In the genomic region with DNA sequence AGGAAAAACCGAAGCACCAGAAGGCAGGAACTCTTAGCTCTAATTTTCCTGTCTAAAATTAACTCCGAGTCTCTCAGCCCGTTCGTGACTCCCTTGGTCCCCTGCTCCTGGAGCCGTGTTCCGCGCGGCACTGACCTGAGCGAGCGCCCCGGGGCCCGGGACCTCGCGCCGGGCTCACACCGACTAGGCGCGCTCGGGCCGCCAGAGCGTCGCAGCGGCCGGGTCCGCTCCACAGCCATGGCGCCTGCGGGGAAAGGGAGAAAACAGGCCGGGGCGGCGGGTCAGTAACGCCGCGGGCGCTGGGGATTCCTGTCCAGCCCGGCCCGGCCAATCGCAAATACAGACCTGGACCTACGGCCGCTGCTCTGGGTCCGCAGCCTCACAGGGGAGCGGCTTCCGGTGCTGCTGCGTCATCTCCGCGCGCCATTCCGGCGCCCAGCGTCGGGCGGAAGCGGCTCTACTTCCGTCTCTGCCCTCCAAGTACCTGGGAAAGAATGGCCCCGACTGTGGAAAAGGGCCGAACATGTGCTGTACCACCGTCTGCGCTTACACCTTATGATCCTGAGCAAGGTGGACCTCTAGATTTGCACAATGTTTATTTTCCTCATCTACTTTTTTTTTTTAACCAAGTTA, we compare ENCODE assay signal across 8 mouse cellular contexts. TPM values are rescaled to one million over a fixed set of nuclear protein-coding genes. Genes with fewer than 3 reads are reported as not detected.
DNase-seq lines count a peak whose midpoint lies in the region; ATAC-seq and TF ChIP-seq lines count a peak whose summit lies in the region.

A gene (minus strand): TSS at position 485 of the 633 bp plus-strand sequence.

- H3K9ac ChIP-seq in embryonic facial prominence, embryonic 15.5 days, result peak within 1 kb of the TSS; percentile 98
- H3K9ac ChIP-seq in kidney, embryonic 14.5 days (ENCODE audit: low read depth, low read length), result peak within 1 kb of the TSS; percentile 98
- H3K9ac ChIP-seq in limb, embryonic 15.5 days, result peak within 1 kb of the TSS; percentile 99

- no peaks in the 10 kb centered on the region for H3K27me3 ChIP-seq in embryonic facial prominence, embryonic 15.5 days
- no peaks in the 10 kb centered on the region for H3K27me3 ChIP-seq in kidney, embryonic 14.5 days (ENCODE audit: control insufficient read depth, insufficient read depth, low read length)
- H3K27me3 ChIP-seq in limb, embryonic 15.5 days, result no peaks in the 10 kb centered on the region

- no peak for TF ChIP-seq CTCF in bone marrow, adult 2 months (IDR thresholded peaks at IDR 0.05; ENCODE audit: control insufficient read depth, insufficient read depth, low read length)

- H3K9me3 ChIP-seq in embryonic facial prominence, embryonic 15.5 days (replicated peaks), result no peaks in the 10 kb centered on the region
- no peaks in the 10 kb centered on the region for H3K9me3 ChIP-seq in kidney, embryonic 14.5 days (ENCODE audit: control insufficient read depth, low read length)
- no peaks in the 10 kb centered on the region; the same call in 1 of the 2 replicates for H3K9me3 ChIP-seq in limb, embryonic 15.5 days

- ATAC-seq in embryonic facial prominence, embryonic 15.5 days (ENCODE audit: insufficient number of reproducible peaks, low FRiP score, low TSS enrichment, low read depth), result peak; percentile 96
- peak; percentile 97 for ATAC-seq in kidney, embryonic 14.5 days (ENCODE audit: low FRiP score, low TSS enrichment)
- peak; percentile 90 for ATAC-seq in limb, embryonic 15.5 days (ENCODE audit: insufficient number of reproducible peaks, low FRiP score, low TSS enrichment, low read depth)

- DNase-seq in 416B (ENCODE audit: low read depth), result peak; percentile 95
- DNase-seq in heart, adult 9 months (ENCODE audit: low spot score in 2 of 2), result peak; percentile 91
- peak; percentile 54 to 84 for DNase-seq in monocyte, adult 2 months (ENCODE audit: low read depth in 1 of 2, low spot score in 2 of 2)
- DNase-seq in spleen, postnatal 36 days (ENCODE audit: low spot score in 2 of 2), result peak; percentile 89

- under 1% methylated on average over 57 of the region's 57 CpGs for WGBS in bone marrow, adult 2 months
- WGBS in embryonic facial prominence, embryonic 15.5 days, result under 1% methylated on average over 57 of the region's 57 CpGs
- under 1% methylated on average over 56 of the region's 57 CpGs for WGBS in kidney, embryonic 14.5 days
- under 1% methylated on average over 56 of the region's 57 CpGs for WGBS in limb, embryonic 15.5 days

- H3K4me1 ChIP-seq in bone marrow, adult 2 months (ENCODE audit: control insufficient read depth, insufficient read depth, low read length), result peaks cover 1% of the 10 kb centered on the region; the same call in 1 of the 2 replicates
- H3K4me1 ChIP-seq in embryonic facial prominence, embryonic 15.5 days, result peaks cover 13% of the 10 kb centered on the region
- peaks cover 13% of the 10 kb centered on the region for H3K4me1 ChIP-seq in kidney, embryonic 14.5 days (ENCODE audit: control insufficient read depth, insufficient read depth, low read length)
- peaks cover 16% of the 10 kb centered on the region for H3K4me1 ChIP-seq in limb, embryonic 15.5 days

- peaks cover 12% of the 10 kb centered on the region for H3K36me3 ChIP-seq in embryonic facial prominence, embryonic 15.5 days
- H3K36me3 ChIP-seq in kidney, embryonic 14.5 days (ENCODE audit: control insufficient read depth, insufficient read depth, low read length), result peaks cover 19% of the 10 kb centered on the region; the same call in 1 of the 2 replicates
- peaks cover 17% of the 10 kb centered on the region for H3K36me3 ChIP-seq in limb, embryonic 15.5 days

- peak; percentile 88; the same call in 1 of the 2 replicates for TF ChIP-seq POLR2A in bone marrow, adult 2 months (IDR thresholded peaks at IDR 0.05; ENCODE audit: borderline replicate concordance, control insufficient read depth, low read depth, low read length)

- peak within 1 kb of the TSS; percentile 95 for H3K27ac ChIP-seq in bone marrow, adult 2 months (ENCODE audit: control insufficient read depth, insufficient read depth, low read depth, low read length, poor library complexity)
- H3K27ac ChIP-seq in embryonic facial prominence, embryonic 15.5 days (replicated peaks), result peak within 1 kb of the TSS; percentile 81
- peak within 1 kb of the TSS; percentile 88 for H3K27ac ChIP-seq in kidney, embryonic 14.5 days (ENCODE audit: low read depth, low read length)
- peak within 1 kb of the TSS; percentile 77 for H3K27ac ChIP-seq in limb, embryonic 15.5 days

- H3K4me3 ChIP-seq in bone marrow, adult 2 months (replicated peaks; ENCODE audit: control insufficient read depth, low read depth, low read length), result peak within 1 kb of the TSS; percentile 78
- peak within 1 kb of the TSS; percentile 96 for H3K4me3 ChIP-seq in embryonic facial prominence, embryonic 15.5 days (replicated peaks)
- peak within 1 kb of the TSS; percentile 97 for H3K4me3 ChIP-seq in kidney, embryonic 14.5 days (ENCODE audit: low read length)
- peak within 1 kb of the TSS; percentile 98 for H3K4me3 ChIP-seq in limb, embryonic 15.5 days

- H3K4me2 ChIP-seq in embryonic facial prominence, embryonic 15.5 days (replicated peaks), result peak within 1 kb of the TSS; percentile 84
- peak within 1 kb of the TSS; percentile 84 for H3K4me2 ChIP-seq in kidney, embryonic 14.5 days (replicated peaks; ENCODE audit: low read depth, low read length)
- H3K4me2 ChIP-seq in limb, embryonic 15.5 days, result peak within 1 kb of the TSS; percentile 83

RNA-seq across cellular contexts. Expression of the gene that starts here (rescaled TPM):
- 37.9 and 39.2 TPM in 2 replicates for polyA plus RNA-seq in bone marrow, adult 2 months (2011; ENCODE audit: insufficient read depth, insufficient read length, low replicate concordance, missing spikeins)
- polyA plus RNA-seq in embryonic facial prominence, embryonic 15.5 days (2015; fragmentation: Nextera tagmentation; extraction: Ambion mirVana), result 90.4 and 95.6 TPM in 2 replicates
- 55.6 and 72.3 TPM in 2 replicates for polyA plus RNA-seq in kidney, embryonic 14.5 days (2014; fragmentation: Nextera tagmentation; extraction: Ambion mirVana)
- 82.1 and 94.4 TPM in 2 replicates for polyA plus RNA-seq in limb, embryonic 15.5 days (2015; fragmentation: Nextera tagmentation; extraction: Ambion mirVana)

Comparison
In these comparisons a context has a peak if more than half of its experiments do, and no peak if none do; other contexts are left out.
1. Peak in every context shown above with its lines: DNase-seq, ATAC-seq, H3K4me3 ChIP-seq and H3K27ac ChIP-seq.